Mouse (Mus musculus) limb, embryonic 12.5 days (tissue): ENCODE data around the gene Fancc. TPM values are rescaled to one million over a fixed set of nuclear protein-coding genes. Genes with fewer than 3 reads are reported as not detected.

Experiments
- ATAC-seq: fragments of 200-750 bp; cut with Nextera tagmentation; 2 replicates; pipeline ENCODE4 v1.8.0; 2017; ENCODE audit warnings: low read depth, moderate TSS enrichment; ENCODE audit not compliant: insufficient number of reproducible peaks, insufficient read depth, low FRiP score, low TSS enrichment
- H3K27ac ChIP-seq: fragments of 300-500 bp; sonication (generic); 2 replicates; pipeline ENCODE4 v1.5.1; 2016; ENCODE audit warnings: mild to moderate bottlenecking, moderate library complexity
- H3K27me3 ChIP-seq: fragments of 300-500 bp; sonication (generic); 2 replicates; pipeline ENCODE4 v1.6.1; 2016; ENCODE audit warnings: mild to moderate bottlenecking, moderate library complexity
- H3K36me3 ChIP-seq: fragments of 300-500 bp; sonication (generic); 2 replicates; pipeline ENCODE4 v1.6.1; 2016; ENCODE audit warnings: mild to moderate bottlenecking, moderate library complexity
- H3K4me1 ChIP-seq: fragments of 300-500 bp; sonication (generic); replicated peaks from 2 replicates; pipeline ENCODE4 v1.6.1; 2016
- H3K4me2 ChIP-seq: fragments of 300-500 bp; sonication (generic); 2 replicates; pipeline ENCODE4 v1.6.1; 2016; ENCODE audit warnings: mild to moderate bottlenecking, moderate library complexity
- H3K4me3 ChIP-seq: fragments of 300-500 bp; sonication (generic); replicated peaks from 2 replicates; pipeline ENCODE4 v1.5.1; 2016; ENCODE audit warnings: mild to moderate bottlenecking
- H3K9ac ChIP-seq: fragments of 300-500 bp; sonication (generic); replicated peaks from 2 replicates; pipeline ENCODE4 v1.6.1; 2016; ENCODE audit warnings: mild to moderate bottlenecking, moderate library complexity
- H3K9me3 ChIP-seq: fragments of 300-500 bp; sonication (generic); 2 replicates; pipeline ENCODE4 v1.6.1; 2016; ENCODE audit warnings: mild to moderate bottlenecking, moderate library complexity
- WGBS: fragments of 180-500 bp; shearing (Covaris S2); methylation state at CpG from one replicate; pipeline ENCODE4 v1.1.7; 2016; 5-methylcytosine and 5-hydroxymethylcytosine counted together
- polyA plus RNA-seq: library from polyadenylated mRNA; unstranded; fragments of >200 nt; fragmentation: Nextera tagmentation; extraction: Ambion mirVana; gene quantifications from 2 replicates; pipeline ENCODE4 v1.2.1, GENCODE M21; 2016

The Fancc gene
- polyA plus RNA-seq, 1 experiment from 2014 or later = 28.5 TPM

- no peaks in the 10 kb centered on the region for H3K9me3 ChIP-seq
- H3K36me3 ChIP-seq = peaks cover 100% of the 10 kb centered on the region
- H3K27ac ChIP-seq = peak overlapping the region; percentile 37; the same call in 1 of the 2 replicates
- H3K27me3 ChIP-seq = no peaks in the 10 kb centered on the region
- 59% methylated on average over 8 of the region's 8 CpGs for WGBS
- H3K4me2 ChIP-seq = no peak overlapping the region
- peaks cover 47% of the 10 kb centered on the region for H3K4me1 ChIP-seq
- ATAC-seq = no peak
- no peak overlapping the region for H3K9ac ChIP-seq
- no peak overlapping the region for H3K4me3 ChIP-seq
These were observed 17.9 kb upstream of the Fancc start for GRCm38 (mm10) chr13:63514931-63515360.

- ATAC-seq = no peak
- Histone ChIP-seq H3K36me3 (peaks cover 97% of the 10 kb centered on the region), H3K27me3 (no peaks in the 10 kb centered on the region), H3K4me1 (peaks cover 47% of the 10 kb centered on the region), H3K27ac (no peak overlapping the region), H3K9me3 (no peaks in the 10 kb centered on the region), H3K9ac (no peak overlapping the region), H3K4me2 (no peak overlapping the region), H3K4me3 (no peak overlapping the region)
- WGBS = 58% methylated on average over 26 of the region's 26 CpGs
These were observed 16.5 kb upstream of the Fancc start for GRCm38 (mm10) chr13:63513374-63514098.

- Histone ChIP-seq H3K4me2 (no peak overlapping the region), H3K9me3 (peaks cover 3% of the 10 kb centered on the region; the same call in 1 of the 2 replicates), H3K36me3 (peaks cover 96% of the 10 kb centered on the region), H3K4me1 (peaks cover 47% of the 10 kb centered on the region), H3K9ac (no peak overlapping the region), H3K27me3 (no peaks in the 10 kb centered on the region), H3K27ac (peak overlapping the region; percentile 4; the same call in 1 of the 2 replicates), H3K4me3 (no peak overlapping the region)
- WGBS = 37% methylated on average over 6 of the region's 6 CpGs
- no peak for ATAC-seq
These were observed 15.3 kb upstream of the Fancc start for GRCm38 (mm10) chr13:63512411-63512810.

- 92% methylated on average over 5 of the region's 5 CpGs for WGBS
- Histone ChIP-seq H3K27ac (no peak overlapping the region), H3K36me3 (peaks cover 57% of the 10 kb centered on the region), H3K4me3 (no peak overlapping the region), H3K4me1 (peaks cover 15% of the 10 kb centered on the region), H3K27me3 (no peaks in the 10 kb centered on the region), H3K9ac (no peak overlapping the region), H3K4me2 (no peak overlapping the region), H3K9me3 (peaks cover 3% of the 10 kb centered on the region; the same call in 1 of the 2 replicates)
- ATAC-seq = no peak
These were observed 10.7 kb upstream of the Fancc start for GRCm38 (mm10) chr13:63507821-63508220.

GRCm38 (mm10) chr13:63507001-63507556, 10.0 kb upstream of the Fancc start:
- H3K4me3 ChIP-seq = no peak overlapping the region
- H3K4me2 ChIP-seq = no peak overlapping the region
- H3K9ac ChIP-seq = no peak overlapping the region
- no peaks in the 10 kb centered on the region for H3K27me3 ChIP-seq
- no peak overlapping the region for H3K27ac ChIP-seq
- peaks cover 12% of the 10 kb centered on the region for H3K4me1 ChIP-seq
- peaks cover 3% of the 10 kb centered on the region; the same call in 1 of the 2 replicates for H3K9me3 ChIP-seq
- 80% methylated on average over 6 of the region's 6 CpGs for WGBS
- no peak for ATAC-seq
- peaks cover 50% of the 10 kb centered on the region for H3K36me3 ChIP-seq

- Histone ChIP-seq H3K9ac (no peak overlapping the region), H3K36me3 (peaks cover 43% of the 10 kb centered on the region), H3K9me3 (peaks cover 3% of the 10 kb centered on the region; the same call in 1 of the 2 replicates), H3K4me2 (no peak overlapping the region), H3K4me3 (no peak overlapping the region), H3K27me3 (no peaks in the 10 kb centered on the region), H3K4me1 (peaks cover 5% of the 10 kb centered on the region), H3K27ac (0 out of 2 replicates have a peak overlapping the region, but pooled peaks have one; percentile 46)
- no peak for ATAC-seq
- WGBS = 38% methylated on average over 1 of the region's 1 CpGs
These were observed 9.3 kb upstream of the Fancc start for GRCm38 (mm10) chr13:63506364-63506763.

GRCm38 (mm10) chr13:63502391-63502790, 5.3 kb upstream of the Fancc start:
- H3K9ac ChIP-seq = no peak overlapping the region
- no peak overlapping the region for H3K27ac ChIP-seq
- no peaks in the 10 kb centered on the region for H3K9me3 ChIP-seq
- no peak overlapping the region for H3K4me2 ChIP-seq
- peaks cover 7% of the 10 kb centered on the region for H3K36me3 ChIP-seq
- ATAC-seq = no peak
- no peak overlapping the region for H3K4me3 ChIP-seq
- no peaks in the 10 kb centered on the region for H3K4me1 ChIP-seq
- H3K27me3 ChIP-seq = no peaks in the 10 kb centered on the region
- WGBS = 93% methylated on average over 2 of the region's 2 CpGs

- ATAC-seq = no peak
- H3K9me3 ChIP-seq = no peaks in the 10 kb centered on the region
- 92% methylated on average over 2 of the region's 2 CpGs for WGBS
These were observed 2.4 kb upstream of the Fancc start for GRCm38 (mm10) chr13:63499489-63499888.

GRCm38 (mm10) chr13:63487707-63488042, 9.4 kb downstream of the Fancc start:
- Histone ChIP-seq H3K36me3 (no peaks in the 10 kb centered on the region), H3K27ac (no peak overlapping the region), H3K4me1 (peaks cover 6% of the 10 kb centered on the region), H3K9me3 (no peaks in the 10 kb centered on the region), H3K4me3 (no peak overlapping the region), H3K9ac (no peak overlapping the region), H3K4me2 (no peak overlapping the region), H3K27me3 (no peaks in the 10 kb centered on the region)
- no peak for ATAC-seq
- 56% methylated on average over 7 of the region's 7 CpGs for WGBS

More at GRCm38 (mm10) chr13:63499489-63499888, 2.4 kb upstream of the Fancc start:
- Histone ChIP-seq H3K4me3 (no peak overlapping the region), H3K27ac (no peak overlapping the region), H3K4me1 (peaks cover 13% of the 10 kb centered on the region; the same call in 1 of the 2 replicates), H3K9ac (no peak overlapping the region), H3K4me2 (no peak overlapping the region), H3K27me3 (no peaks in the 10 kb centered on the region), H3K36me3 (no peaks in the 10 kb centered on the region)

GRCm38 (mm10) chr13:63486791-63487706, 10.0 kb downstream of the Fancc start:
- H3K9ac ChIP-seq = no peak overlapping the region
- H3K36me3 ChIP-seq = no peaks in the 10 kb centered on the region
- no peak overlapping the region for H3K27ac ChIP-seq
- H3K4me1 ChIP-seq = peaks cover 6% of the 10 kb centered on the region
- no peak; the same call in 1 of the 2 replicates for ATAC-seq
- no peak overlapping the region for H3K4me3 ChIP-seq
- WGBS = 43% methylated on average over 18 of the region's 18 CpGs
- H3K4me2 ChIP-seq = no peak overlapping the region
- no peaks in the 10 kb centered on the region for H3K27me3 ChIP-seq
- H3K9me3 ChIP-seq = no peaks in the 10 kb centered on the region

GRCm38 (mm10) chr13:63475356-63475755, 21.7 kb downstream of the Fancc start:
- H3K27me3 ChIP-seq = no peaks in the 10 kb centered on the region
- H3K4me3 ChIP-seq = no peak overlapping the region
- H3K36me3 ChIP-seq = no peaks in the 10 kb centered on the region
- no peak for ATAC-seq
- no peaks in the 10 kb centered on the region for H3K9me3 ChIP-seq
- H3K4me2 ChIP-seq = no peak overlapping the region
- H3K27ac ChIP-seq = no peak overlapping the region
- H3K4me1 ChIP-seq = no peaks in the 10 kb centered on the region
- WGBS = 78% methylated on average over 8 of the region's 8 CpGs
- H3K9ac ChIP-seq = no peak overlapping the region
